Mouse (Mus musculus): ENCODE data around the gene Radil. TPM values are rescaled to one million over a fixed set of nuclear protein-coding genes. Genes with fewer than 3 reads are reported as not detected.
A peak's percentile ranks its signal among the peaks of the same experiment; 100 is the strongest.

Gene Radil
- polyA plus RNA-seq, 1 experiment from 2014 or later = 17.6 TPM

DNA sequence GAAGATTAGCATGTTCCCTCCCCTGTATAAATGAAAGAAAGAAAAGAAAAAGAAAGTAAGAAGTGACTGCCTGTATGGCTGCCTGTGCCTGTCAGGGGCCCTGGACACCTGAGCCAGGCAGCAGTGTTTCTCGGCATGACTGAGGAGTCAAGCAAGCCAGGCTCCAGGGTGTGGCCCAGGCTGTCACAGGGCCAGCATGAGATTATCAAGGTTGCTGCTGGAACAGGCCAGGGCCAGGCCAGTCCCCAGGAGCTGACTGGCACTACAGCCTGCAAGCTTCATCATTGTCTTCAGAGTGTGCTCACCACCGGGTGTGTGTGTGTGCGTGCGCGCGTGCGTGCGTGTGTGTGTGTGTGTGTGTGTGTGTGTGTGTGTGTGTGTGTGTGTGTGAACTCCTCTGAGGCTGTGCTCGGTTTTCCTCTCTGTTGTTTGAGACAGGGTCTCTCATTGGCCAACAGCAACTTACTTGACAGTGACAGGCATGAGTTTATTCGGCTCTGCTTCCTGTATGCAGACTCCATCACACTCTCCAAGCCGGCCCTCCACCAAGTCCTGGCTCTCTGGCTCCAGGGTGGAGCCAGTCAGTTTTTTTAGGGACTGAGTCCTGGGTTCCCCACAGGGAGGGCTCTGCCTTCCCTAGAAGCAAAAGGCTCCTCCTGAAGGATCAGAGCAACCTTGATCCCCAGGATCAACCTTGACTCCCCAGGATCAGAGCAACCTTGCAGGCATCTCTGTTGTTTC, 105.9 kb downstream of the Radil start:
- H3K36me3 ChIP-seq (ENCODE audit: control insufficient read depth, insufficient read depth) = no peaks in the 10 kb centered on the region
- ATAC-seq = no peak
- H3K4me3 ChIP-seq (replicated peaks; ENCODE audit: low read length) = no peak overlapping the region
- no peak overlapping the region for H3K9ac ChIP-seq (replicated peaks; ENCODE audit: low read depth, low read length)
- no peaks in the 10 kb centered on the region for H3K9me3 ChIP-seq (ENCODE audit: control insufficient read depth, low read length)
- H3K4me1 ChIP-seq (replicated peaks; ENCODE audit: control insufficient read depth, insufficient read depth, low read length) = peaks cover 25% of the 10 kb centered on the region
- no peak overlapping the region for H3K27ac ChIP-seq (ENCODE audit: low read length)
- WGBS = 59% methylated on average over 10 of the region's 11 CpGs
- H3K27me3 ChIP-seq (replicated peaks; ENCODE audit: control insufficient read depth, insufficient read depth, low read length) = no peaks in the 10 kb centered on the region
- H3K4me2 ChIP-seq (ENCODE audit: low read length) = no peak overlapping the region

DNA sequence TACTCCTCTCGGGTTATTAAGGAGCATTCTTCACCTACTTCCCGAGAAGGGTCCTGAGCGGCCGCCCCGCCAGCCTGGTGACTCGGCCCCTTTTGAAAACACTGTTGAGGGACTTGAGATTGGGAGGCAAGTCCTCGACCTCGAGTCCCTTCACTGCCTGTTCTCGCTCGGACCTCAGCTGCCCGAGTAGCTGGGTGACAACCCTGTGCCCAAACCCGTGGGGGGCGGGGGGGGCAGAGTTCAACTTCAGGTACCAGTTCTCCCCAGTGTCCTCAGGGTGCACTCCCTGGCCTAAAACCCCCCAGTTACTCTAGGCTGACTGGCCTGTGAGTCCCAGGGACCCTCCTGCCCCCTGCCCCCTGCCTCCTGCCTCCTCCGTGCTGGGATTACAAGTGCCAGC, 106.9 kb downstream of the Radil start:
- H3K4me1 ChIP-seq (replicated peaks; ENCODE audit: control insufficient read depth, insufficient read depth, low read length) = peaks cover 31% of the 10 kb centered on the region
- no peak overlapping the region for H3K27ac ChIP-seq (ENCODE audit: low read length)
- ATAC-seq = no peak
- no peak overlapping the region for H3K4me3 ChIP-seq (replicated peaks; ENCODE audit: low read length)
- no peak overlapping the region for H3K4me2 ChIP-seq (ENCODE audit: low read length)
- H3K27me3 ChIP-seq (replicated peaks; ENCODE audit: control insufficient read depth, insufficient read depth, low read length) = no peaks in the 10 kb centered on the region
- H3K9me3 ChIP-seq (ENCODE audit: control insufficient read depth, low read length) = no peaks in the 10 kb centered on the region
- H3K9ac ChIP-seq (replicated peaks; ENCODE audit: low read depth, low read length) = no peak overlapping the region
- no peaks in the 10 kb centered on the region for H3K36me3 ChIP-seq (ENCODE audit: control insufficient read depth, insufficient read depth)
- WGBS = 74% methylated on average over 14 of the region's 14 CpGs

DNA sequence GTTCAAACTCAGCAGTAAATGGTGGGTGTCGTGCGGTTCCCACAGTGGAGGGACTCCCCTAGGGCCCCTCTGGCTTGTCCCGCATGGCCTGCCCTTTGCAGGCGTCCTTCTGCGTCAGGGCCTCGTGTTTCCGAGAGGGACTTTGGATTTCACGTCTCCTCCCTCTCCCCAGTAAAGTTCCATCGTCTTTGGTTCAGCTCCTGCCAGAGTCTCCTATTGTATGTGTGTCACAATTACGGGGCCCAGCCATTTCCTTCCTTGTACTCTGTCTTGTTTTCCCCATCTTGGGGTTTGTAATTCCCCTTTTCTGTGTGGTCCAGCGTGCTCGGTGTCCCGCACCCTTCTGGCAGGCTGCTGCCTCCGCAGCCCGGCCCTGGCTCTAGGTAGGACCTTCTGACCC, 107.4 kb downstream of the Radil start:
- Histone ChIP-seq H3K9me3 (ENCODE audit: control insufficient read depth, low read length) (no peaks in the 10 kb centered on the region), H3K27me3 (replicated peaks; ENCODE audit: control insufficient read depth, insufficient read depth, low read length) (no peaks in the 10 kb centered on the region), H3K36me3 (ENCODE audit: control insufficient read depth, insufficient read depth) (no peaks in the 10 kb centered on the region), H3K27ac (ENCODE audit: low read length) (no peak overlapping the region), H3K4me2 (ENCODE audit: low read length) (no peak overlapping the region), H3K9ac (replicated peaks; ENCODE audit: low read depth, low read length) (no peak overlapping the region), H3K4me3 (replicated peaks; ENCODE audit: low read length) (no peak overlapping the region), H3K4me1 (replicated peaks; ENCODE audit: control insufficient read depth, insufficient read depth, low read length) (peaks cover 31% of the 10 kb centered on the region)
- 60% methylated on average over 15 of the region's 15 CpGs for WGBS
- no peak for ATAC-seq

DNA sequence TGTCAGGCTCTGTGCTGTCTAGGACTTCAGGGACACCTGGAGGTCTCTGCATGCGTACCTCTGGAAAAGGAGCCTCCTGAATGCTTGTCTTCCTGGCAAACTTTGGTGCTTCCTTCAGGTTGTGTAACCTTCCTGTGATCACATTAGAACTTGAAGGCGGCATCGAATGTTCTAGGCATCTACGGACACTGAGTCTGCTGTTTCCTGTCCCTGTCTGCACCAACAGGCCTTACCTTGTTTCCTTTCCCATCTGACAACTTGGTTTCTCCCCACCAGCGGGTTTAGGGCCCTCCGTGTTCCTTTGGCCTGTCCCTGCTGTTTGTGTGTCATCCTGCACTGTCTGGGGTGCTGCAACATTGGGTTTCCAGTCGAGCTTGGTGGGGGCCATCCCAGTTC, 108.9 kb downstream of the Radil start:
- no peaks in the 10 kb centered on the region for H3K27me3 ChIP-seq (replicated peaks; ENCODE audit: control insufficient read depth, insufficient read depth, low read length)
- WGBS = 87% methylated on average over 7 of the region's 7 CpGs
- no peak overlapping the region for H3K9ac ChIP-seq (replicated peaks; ENCODE audit: low read depth, low read length)
- H3K36me3 ChIP-seq (ENCODE audit: control insufficient read depth, insufficient read depth) = no peaks in the 10 kb centered on the region
- no peak overlapping the region for H3K4me3 ChIP-seq (replicated peaks; ENCODE audit: low read length)
- no peaks in the 10 kb centered on the region for H3K9me3 ChIP-seq (ENCODE audit: control insufficient read depth, low read length)
- no peak overlapping the region for H3K27ac ChIP-seq (ENCODE audit: low read length)
- no peak overlapping the region for H3K4me2 ChIP-seq (ENCODE audit: low read length)
- ATAC-seq = no peak
- H3K4me1 ChIP-seq (replicated peaks; ENCODE audit: control insufficient read depth, insufficient read depth, low read length) = peaks cover 25% of the 10 kb centered on the region

DNA sequence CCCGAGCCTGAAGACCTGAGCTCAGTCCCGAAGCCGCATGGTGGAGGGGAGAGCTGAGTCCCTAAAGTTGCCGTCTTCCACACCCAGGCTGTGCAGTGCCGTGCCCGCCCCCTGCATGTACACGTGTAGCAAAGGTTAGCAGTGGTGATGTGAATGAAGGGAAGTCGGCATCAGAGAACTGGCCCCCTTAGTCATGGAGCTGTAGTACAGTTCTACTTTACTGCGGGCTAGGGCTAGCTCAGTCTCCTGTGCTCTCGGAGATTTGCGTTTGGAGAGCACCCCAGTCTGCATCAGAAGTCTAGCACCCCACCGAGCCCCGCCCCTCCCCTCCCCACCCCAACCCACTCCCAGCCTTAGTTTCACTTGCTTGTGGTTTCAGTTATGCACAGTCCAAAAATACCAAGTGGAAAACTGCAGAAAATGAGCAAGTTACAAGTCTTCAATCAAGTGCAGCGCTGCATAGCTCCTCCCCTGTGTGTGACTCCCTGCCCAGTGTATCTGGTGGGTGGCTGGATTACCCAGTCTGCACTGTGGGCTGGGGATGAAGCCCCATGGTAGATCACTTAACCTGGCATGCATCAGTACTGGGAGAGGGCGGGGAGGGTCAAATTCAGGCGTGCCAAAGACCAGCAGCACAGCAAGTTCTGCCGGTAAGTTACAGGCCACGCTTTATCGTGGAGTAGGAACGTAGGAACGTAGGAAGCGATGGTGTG, 109.4 kb downstream of the Radil start:
- WGBS = 64% methylated on average over 22 of the region's 22 CpGs
- H3K27me3 ChIP-seq (replicated peaks; ENCODE audit: control insufficient read depth, insufficient read depth, low read length) = no peaks in the 10 kb centered on the region
- H3K4me3 ChIP-seq (replicated peaks; ENCODE audit: low read length) = no peak overlapping the region
- no peak overlapping the region for H3K4me2 ChIP-seq (ENCODE audit: low read length)
- no peaks in the 10 kb centered on the region for H3K9me3 ChIP-seq (ENCODE audit: control insufficient read depth, low read length)
- H3K36me3 ChIP-seq (ENCODE audit: control insufficient read depth, insufficient read depth) = no peaks in the 10 kb centered on the region
- no peak for ATAC-seq
- H3K4me1 ChIP-seq (replicated peaks; ENCODE audit: control insufficient read depth, insufficient read depth, low read length) = peaks cover 25% of the 10 kb centered on the region
- no peak overlapping the region for H3K9ac ChIP-seq (replicated peaks; ENCODE audit: low read depth, low read length)
- H3K27ac ChIP-seq (ENCODE audit: low read length) = no peak overlapping the region; the same call in 1 of the 2 replicates

DNA sequence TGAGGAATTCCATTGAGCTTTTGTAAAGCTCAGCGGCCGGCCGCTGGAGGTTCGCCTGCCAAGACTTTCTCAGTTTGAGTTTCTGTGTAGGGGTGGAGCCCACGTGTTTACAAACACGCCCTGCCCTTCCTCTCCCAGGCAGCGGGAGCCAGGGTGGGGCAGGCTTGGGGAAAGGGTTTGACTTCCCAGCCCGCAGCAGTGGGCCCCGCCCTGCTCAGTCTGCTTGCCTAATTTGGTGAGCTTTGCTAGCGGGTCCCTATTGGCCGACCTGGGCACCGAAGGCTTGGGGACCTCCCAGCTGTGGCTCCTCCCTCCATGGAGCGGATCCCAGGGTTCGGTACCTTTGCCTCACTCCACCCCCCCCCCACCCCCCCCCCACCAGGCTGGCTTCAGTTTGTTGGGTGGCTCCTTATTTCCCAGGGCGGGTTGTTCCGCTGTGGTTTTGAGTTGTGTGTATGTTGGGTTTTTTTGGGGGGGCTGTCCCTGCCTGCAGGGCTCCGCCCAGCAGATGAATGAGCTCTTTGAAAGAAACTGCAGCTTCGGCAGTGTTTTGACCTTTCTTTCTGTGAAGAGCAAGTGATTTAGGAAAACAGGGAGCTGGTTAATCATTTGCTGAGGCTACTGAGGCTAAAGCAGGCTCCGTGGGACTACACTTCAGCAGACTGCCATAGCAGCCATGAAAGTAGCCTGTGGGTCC, 110.3 kb downstream of the Radil start:
- Histone ChIP-seq H3K27ac (ENCODE audit: low read length) (peak overlapping the region; percentile 35; the same call in 1 of the 2 replicates), H3K4me3 (replicated peaks; ENCODE audit: low read length) (peak overlapping the region; percentile 37), H3K4me1 (replicated peaks; ENCODE audit: control insufficient read depth, insufficient read depth, low read length) (peaks cover 25% of the 10 kb centered on the region), H3K27me3 (replicated peaks; ENCODE audit: control insufficient read depth, insufficient read depth, low read length) (no peaks in the 10 kb centered on the region), H3K9me3 (ENCODE audit: control insufficient read depth, low read length) (no peaks in the 10 kb centered on the region), H3K9ac (replicated peaks; ENCODE audit: low read depth, low read length) (peak overlapping the region; percentile 43; the same call in 1 of the 2 replicates), H3K36me3 (ENCODE audit: control insufficient read depth, insufficient read depth) (peaks cover 6% of the 10 kb centered on the region), H3K4me2 (ENCODE audit: low read length) (peak overlapping the region; percentile 56)
- peak; percentile 86 for ATAC-seq
- WGBS = under 1% methylated on average over 19 of the region's 19 CpGs

DNA sequence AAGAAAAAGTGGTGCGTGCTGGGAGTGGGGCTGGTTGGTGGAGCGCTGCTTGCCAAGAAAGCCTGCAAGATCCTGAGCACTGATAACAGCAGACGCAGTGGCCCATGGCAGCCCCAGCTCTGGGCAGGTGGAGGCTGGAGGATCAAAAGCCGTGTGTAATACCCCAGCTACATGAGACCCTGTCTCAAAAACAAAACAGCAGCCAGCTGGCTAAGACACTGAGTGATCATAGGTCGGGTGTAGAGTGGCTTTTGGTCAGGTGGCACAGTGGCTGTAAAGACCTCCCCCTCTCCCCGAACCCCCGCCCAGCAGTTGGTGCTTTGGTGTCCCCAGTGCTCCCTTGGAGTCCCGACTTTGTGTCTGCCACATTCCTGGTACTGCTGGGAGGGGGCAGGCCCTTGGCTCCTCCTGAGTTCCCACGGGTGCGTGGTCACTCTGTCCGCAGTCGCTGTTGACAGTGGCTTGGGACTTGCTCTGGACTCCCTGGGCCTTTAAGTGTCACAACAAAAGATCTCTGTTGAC, 110.9 kb downstream of the Radil start:
- Histone ChIP-seq H3K27me3 (replicated peaks; ENCODE audit: control insufficient read depth, insufficient read depth, low read length) (no peaks in the 10 kb centered on the region), H3K36me3 (ENCODE audit: control insufficient read depth, insufficient read depth) (peaks cover 11% of the 10 kb centered on the region), H3K4me3 (replicated peaks; ENCODE audit: low read length) (peak overlapping the region; percentile 37), H3K9ac (replicated peaks; ENCODE audit: low read depth, low read length) (peak overlapping the region; percentile 30; the same call in 1 of the 2 replicates), H3K4me1 (replicated peaks; ENCODE audit: control insufficient read depth, insufficient read depth, low read length) (peaks cover 21% of the 10 kb centered on the region), H3K9me3 (ENCODE audit: control insufficient read depth, low read length) (no peaks in the 10 kb centered on the region), H3K4me2 (ENCODE audit: low read length) (peak overlapping the region; percentile 56), H3K27ac (ENCODE audit: low read length) (no peak overlapping the region)
- WGBS = 3% methylated on average over 12 of the region's 12 CpGs
- peak; percentile 36 for ATAC-seq

DNA sequence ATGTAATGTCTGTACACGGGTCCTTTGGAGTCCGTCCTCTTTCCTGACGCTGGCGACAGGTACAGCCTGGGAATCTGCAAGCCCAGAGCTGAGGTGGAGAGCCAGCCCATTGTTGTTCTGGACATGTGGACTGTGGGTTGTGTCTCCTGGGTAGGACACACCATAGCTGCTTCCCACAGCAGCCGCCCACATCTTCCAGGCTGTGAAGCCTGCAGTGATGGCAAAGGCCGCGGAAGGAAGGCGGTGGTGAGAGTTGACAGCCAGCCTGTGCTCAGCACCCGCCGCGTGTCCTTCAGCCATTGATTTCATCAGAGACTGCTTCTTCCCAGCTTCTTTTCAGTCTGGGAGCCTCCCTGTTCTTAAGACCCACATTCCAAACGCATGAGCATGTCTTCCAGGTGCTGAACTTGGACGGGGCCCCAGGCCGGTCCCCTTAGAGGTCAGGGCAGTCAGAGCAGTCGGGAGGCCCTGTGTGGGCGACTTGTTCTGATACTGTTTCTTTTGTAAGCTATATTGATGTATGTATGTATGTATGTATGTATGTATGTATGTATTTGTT, 112.4 kb downstream of the Radil start:
- no peak for ATAC-seq
- Histone ChIP-seq H3K9me3 (ENCODE audit: control insufficient read depth, low read length) (no peaks in the 10 kb centered on the region), H3K27ac (ENCODE audit: low read length) (no peak overlapping the region), H3K9ac (replicated peaks; ENCODE audit: low read depth, low read length) (no peak overlapping the region), H3K4me2 (ENCODE audit: low read length) (no peak overlapping the region), H3K4me1 (replicated peaks; ENCODE audit: control insufficient read depth, insufficient read depth, low read length) (peaks cover 29% of the 10 kb centered on the region), H3K27me3 (replicated peaks; ENCODE audit: control insufficient read depth, insufficient read depth, low read length) (no peaks in the 10 kb centered on the region), H3K4me3 (replicated peaks; ENCODE audit: low read length) (no peak overlapping the region), H3K36me3 (ENCODE audit: control insufficient read depth, insufficient read depth) (peaks cover 11% of the 10 kb centered on the region)
- 86% methylated on average over 16 of the region's 16 CpGs for WGBS

DNA sequence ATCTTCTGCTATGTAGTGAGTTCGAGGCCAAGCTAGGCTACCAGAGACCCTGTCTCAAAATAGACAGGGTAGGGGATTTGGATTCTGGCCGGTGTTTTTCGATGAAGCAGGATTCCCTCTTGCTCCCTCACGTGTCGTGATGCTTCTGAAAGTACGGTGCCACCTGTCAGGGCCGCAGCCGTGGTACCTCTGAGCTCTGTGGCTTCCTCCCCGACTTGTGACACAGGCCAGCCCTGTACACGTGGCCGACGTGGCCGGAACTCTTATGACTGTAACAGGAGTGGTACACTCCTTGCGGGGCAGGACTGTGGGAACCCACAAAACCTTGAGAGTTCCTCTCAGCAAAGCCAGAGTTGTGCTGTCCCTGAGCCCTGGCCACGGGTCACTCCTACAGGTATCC, 115.2 kb downstream of the Radil start:
- Histone ChIP-seq H3K4me3 (replicated peaks; ENCODE audit: low read length) (no peak overlapping the region), H3K36me3 (ENCODE audit: control insufficient read depth, insufficient read depth) (peaks cover 11% of the 10 kb centered on the region), H3K9me3 (ENCODE audit: control insufficient read depth, low read length) (no peaks in the 10 kb centered on the region), H3K4me2 (ENCODE audit: low read length) (no peak overlapping the region), H3K27ac (ENCODE audit: low read length) (no peak overlapping the region), H3K9ac (replicated peaks; ENCODE audit: low read depth, low read length) (no peak overlapping the region), H3K27me3 (replicated peaks; ENCODE audit: control insufficient read depth, insufficient read depth, low read length) (no peaks in the 10 kb centered on the region), H3K4me1 (replicated peaks; ENCODE audit: control insufficient read depth, insufficient read depth, low read length) (peaks cover 27% of the 10 kb centered on the region)
- no peak for ATAC-seq
- WGBS = 96% methylated on average over 15 of the region's 15 CpGs

Data from forebrain, embryonic 16.5 days (tissue).